24 mouse cellular contexts compared by ENCODE assay signal in genomic region chr9:29776542-29776941, GRCm38 (mm10).
"Had no signal": no experiment of that assay in that cellular context is flagged by ENCODE, and none has a peak within 500 bp of the region (broad histone marks: within the 10 kb centered on the region; RNA-seq: fewer than 3 reads in every experiment).

No protein-coding gene starts in this region.

- H3K4me2 ChIP-seq: intestine, embryonic 15.5 days; kidney, embryonic 15.5 days; limb, embryonic 12.5 days; limb, embryonic 15.5 days; liver, embryonic 11.5 days; midbrain, embryonic 11.5 days had no signal

- H3K27ac ChIP-seq: intestine, embryonic 15.5 days; kidney, embryonic 15.5 days; left cerebral cortex, adult 2 months; limb, embryonic 12.5 days; limb, embryonic 15.5 days; liver, embryonic 14.5 days; stomach, postnatal 0 days had no signal

- DNase-seq: kidney, adult 11 months; kidney, adult 8-10 months; kidney, postnatal 10 days; kidney, postnatal 36 days; layer of hippocampus, postnatal 36 days; left cerebral cortex, postnatal 4 days; liver, postnatal 0 days; midbrain, embryonic 14.5 days; right cerebral cortex, adult 18-20 months; right cerebral cortex, postnatal 14 days; right cerebral cortex, postnatal 4 days; thymus, adult 2 months; thymus, postnatal 14 days; thymus, postnatal 4 days had no signal

- H3K9me3 ChIP-seq: intestine, embryonic 15.5 days; kidney, embryonic 15.5 days; limb, embryonic 12.5 days; limb, embryonic 15.5 days had no signal

- H3K4me1 ChIP-seq: intestine, embryonic 15.5 days; kidney, embryonic 15.5 days; limb, embryonic 12.5 days; limb, embryonic 15.5 days; megakaryocyte, embryonic 14.5 days had no signal

- H3K9ac ChIP-seq: intestine, embryonic 15.5 days; kidney, embryonic 15.5 days; limb, embryonic 12.5 days; limb, embryonic 15.5 days; liver, embryonic 14.5 days; liver, postnatal 0 days had no signal

- ATAC-seq: intestine, embryonic 15.5 days; liver, postnatal 0 days had no signal

- H3K36me3 ChIP-seq: intestine, embryonic 15.5 days; kidney, embryonic 15.5 days; limb, embryonic 12.5 days; limb, embryonic 15.5 days had no signal

- H3K4me3 ChIP-seq: intestine, embryonic 15.5 days; kidney, embryonic 15.5 days; left cerebral cortex, adult 2 months; limb, embryonic 12.5 days; limb, embryonic 15.5 days; megakaryocyte, embryonic 14.5 days had no signal

- H3K27me3 ChIP-seq: intestine, embryonic 15.5 days; kidney, embryonic 15.5 days; limb, embryonic 15.5 days; megakaryocyte, embryonic 14.5 days had no signal
